Mouse (Mus musculus): Measurements from ENCODE around the gene Srrm2. TPM values are rescaled to one million over a fixed set of nuclear protein-coding genes. Genes with fewer than 3 reads are reported as not detected.

The Srrm2 gene
- polyA plus RNA-seq, 1 experiment, result 681 TPM

- 30% methylated on average over 4 of the region's 4 CpGs for WGBS
- Histone ChIP-seq H3K4me3 (replicated peaks; ENCODE audit: extremely low read depth, low read depth, low read length) (no peak overlapping the region), H3K4me1 (ENCODE audit: control insufficient read depth, insufficient read depth, low read length) (no peaks in the 10 kb centered on the region)
- TF ChIP-seq CTCF (IDR thresholded peaks at IDR 0.05; ENCODE audit: insufficient read depth, low read length), result peak; percentile 66
- no peak for TF ChIP-seq POLR2A (IDR thresholded peaks at IDR 0.05; ENCODE audit: borderline replicate concordance, extremely low read depth, low read depth, low read length)
- peak; percentile 46 for DNase-seq
Observed at GRCm38 (mm10) chr17:23841145-23841544, 50.8 kb downstream of the Srrm2 start.

GRCm38 (mm10) chr17:23843141-23843811 is 52.9 kb downstream of the Srrm2 start:
- Histone ChIP-seq H3K4me3 (replicated peaks; ENCODE audit: extremely low read depth, low read depth, low read length) (no peak overlapping the region), H3K4me1 (ENCODE audit: control insufficient read depth, insufficient read depth, low read length) (no peaks in the 10 kb centered on the region)
- 63% methylated on average over 23 of the region's 23 CpGs for WGBS
- no peak for TF ChIP-seq POLR2A (IDR thresholded peaks at IDR 0.05; ENCODE audit: borderline replicate concordance, extremely low read depth, low read depth, low read length)
- 0 out of 2 replicates have a peak, but pooled peaks have one; percentile 2 for TF ChIP-seq CTCF (IDR thresholded peaks at IDR 0.05; ENCODE audit: insufficient read depth, low read length)
- DNase-seq, result no peak

- TF ChIP-seq CTCF (IDR thresholded peaks at IDR 0.05; ENCODE audit: insufficient read depth, low read length) (peak; percentile 65), POLR2A (IDR thresholded peaks at IDR 0.05; ENCODE audit: borderline replicate concordance, extremely low read depth, low read depth, low read length) (no peak)
- H3K4me1 ChIP-seq (ENCODE audit: control insufficient read depth, insufficient read depth, low read length), result no peaks in the 10 kb centered on the region
- no peak within 1 kb of the TSS for H3K4me3 ChIP-seq (replicated peaks; ENCODE audit: extremely low read depth, low read depth, low read length)
- peak; percentile 64 for DNase-seq
- WGBS, result 19% methylated on average over 19 of the region's 19 CpGs
Observed at GRCm38 (mm10) chr17:23843812-23844273, 53.5 kb downstream of the Srrm2 start, which contains the start of the genes Prss32 and Prss41. Gene Prss32 (plus strand): TSS chr17:23843855. Gene Prss41 (minus strand): TSS chr17:23844172.

GRCm38 (mm10) chr17:23850028-23850427 is 59.7 kb downstream of the Srrm2 start:
- no peak for DNase-seq
- no peak for TF ChIP-seq CTCF (IDR thresholded peaks at IDR 0.05; ENCODE audit: insufficient read depth, low read length)
- TF ChIP-seq POLR2A (IDR thresholded peaks at IDR 0.05; ENCODE audit: borderline replicate concordance, extremely low read depth, low read depth, low read length), result no peak
- Histone ChIP-seq H3K4me3 (replicated peaks; ENCODE audit: extremely low read depth, low read depth, low read length) (no peak overlapping the region), H3K4me1 (ENCODE audit: control insufficient read depth, insufficient read depth, low read length) (no peaks in the 10 kb centered on the region)
- 63% methylated on average over 2 of the region's 2 CpGs for whole genome bisulfite sequencing

- WGBS, result 32% methylated on average over 19 of the region's 19 CpGs
- no peaks in the 10 kb centered on the region for H3K4me1 ChIP-seq (ENCODE audit: control insufficient read depth, insufficient read depth, low read length)
- H3K4me3 ChIP-seq (replicated peaks; ENCODE audit: extremely low read depth, low read depth, low read length), result no peak overlapping the region
- TF ChIP-seq CTCF (IDR thresholded peaks at IDR 0.05; ENCODE audit: insufficient read depth, low read length) (peak; percentile 63), POLR2A (IDR thresholded peaks at IDR 0.05; ENCODE audit: borderline replicate concordance, extremely low read depth, low read depth, low read length) (no peak)
- peak; percentile 69 for DNase-seq
Observed at GRCm38 (mm10) chr17:23850853-23851749, 60.8 kb downstream of the Srrm2 start.

GRCm38 (mm10) chr17:23853292-23853691 is 63.0 kb downstream of the Srrm2 start:
- 42% methylated on average over 5 of the region's 5 CpGs for WGBS
- H3K4me1 ChIP-seq (ENCODE audit: control insufficient read depth, insufficient read depth, low read length), result no peaks in the 10 kb centered on the region
- H3K4me3 ChIP-seq (replicated peaks; ENCODE audit: extremely low read depth, low read depth, low read length), result no peak overlapping the region
- DNase-seq, result peak; percentile 30
- TF ChIP-seq CTCF (IDR thresholded peaks at IDR 0.05; ENCODE audit: insufficient read depth, low read length) (peak; percentile 62), POLR2A (IDR thresholded peaks at IDR 0.05; ENCODE audit: borderline replicate concordance, extremely low read depth, low read depth, low read length) (no peak)

GRCm38 (mm10) chr17:23854229-23854765 is 64.0 kb downstream of the Srrm2 start:
- no peak for TF ChIP-seq CTCF (IDR thresholded peaks at IDR 0.05; ENCODE audit: insufficient read depth, low read length)
- no peak for TF ChIP-seq POLR2A (IDR thresholded peaks at IDR 0.05; ENCODE audit: borderline replicate concordance, extremely low read depth, low read depth, low read length)
- H3K4me1 ChIP-seq (ENCODE audit: control insufficient read depth, insufficient read depth, low read length), result no peaks in the 10 kb centered on the region
- DNase-seq, result no peak
- no peak overlapping the region for H3K4me3 ChIP-seq (replicated peaks; ENCODE audit: extremely low read depth, low read depth, low read length)
- 79% methylated on average over 10 of the region's 10 CpGs for WGBS

GRCm38 (mm10) chr17:23857193-23857592 is 66.9 kb downstream of the Srrm2 start:
- no peak for TF ChIP-seq CTCF (IDR thresholded peaks at IDR 0.05; ENCODE audit: insufficient read depth, low read length)
- TF ChIP-seq POLR2A (IDR thresholded peaks at IDR 0.05; ENCODE audit: borderline replicate concordance, extremely low read depth, low read depth, low read length), result no peak
- WGBS, result 86% methylated on average over 6 of the region's 6 CpGs
- no peaks in the 10 kb centered on the region for H3K4me1 ChIP-seq (ENCODE audit: control insufficient read depth, insufficient read depth, low read length)

GRCm38 (mm10) chr17:23857913-23858312 is 67.6 kb downstream of the Srrm2 start:
- TF ChIP-seq POLR2A (IDR thresholded peaks at IDR 0.05; ENCODE audit: borderline replicate concordance, extremely low read depth, low read depth, low read length) (no peak), CTCF (IDR thresholded peaks at IDR 0.05; ENCODE audit: insufficient read depth, low read length) (no peak)
- WGBS, result 55% methylated on average over 2 of the region's 2 CpGs
- H3K4me1 ChIP-seq (ENCODE audit: control insufficient read depth, insufficient read depth, low read length), result no peaks in the 10 kb centered on the region
- no peak for DNase-seq
- H3K4me3 ChIP-seq (replicated peaks; ENCODE audit: extremely low read depth, low read depth, low read length), result no peak overlapping the region

More at GRCm38 (mm10) chr17:23857193-23857592, 66.9 kb downstream of the Srrm2 start:
- DNase-seq, result no peak
- no peak overlapping the region for H3K4me3 ChIP-seq (replicated peaks; ENCODE audit: extremely low read depth, low read depth, low read length)
